Mouse (Mus musculus): ENCODE measurements around the gene Plin3. TPM values are rescaled to one million over a fixed set of nuclear protein-coding genes. Genes with fewer than 3 reads are reported as not detected.
A peak's percentile ranks its signal among the peaks of the same experiment; 100 is the strongest.

Gene Plin3
- polyA plus RNA-seq, 1 experiment from 2014 or later: 103 TPM

GRCm38 (mm10) chr17:56282802-56283201 is 9.9 kb downstream of the Plin3 start:
- H3K27me3 ChIP-seq (ENCODE audit: control insufficient read depth, insufficient read depth, low read length): no peaks in the 10 kb centered on the region
- H3K27ac ChIP-seq (ENCODE audit: low read length): 0 out of 2 replicates have a peak overlapping the region, but pooled peaks have one; percentile 7
- no peak for ATAC-seq (ENCODE audit: insufficient read depth, low FRiP score)
- no peak overlapping the region for H3K4me2 ChIP-seq (ENCODE audit: low read depth, low read length)
- peaks cover 18% of the 10 kb centered on the region for H3K4me1 ChIP-seq (ENCODE audit: control insufficient read depth, insufficient read depth, low read length)
- peaks cover 26% of the 10 kb centered on the region for H3K36me3 ChIP-seq (ENCODE audit: control insufficient read depth, insufficient read depth, low read length)
- H3K4me3 ChIP-seq (replicated peaks; ENCODE audit: low read length): no peak overlapping the region
- 84% methylated on average over 4 of the region's 4 CpGs for WGBS
- no peak overlapping the region for H3K9ac ChIP-seq (ENCODE audit: low read length)
- H3K9me3 ChIP-seq (replicated peaks; ENCODE audit: control insufficient read depth, low read length): no peaks in the 10 kb centered on the region

GRCm38 (mm10) chr17:56281193-56281592 is 11.5 kb downstream of the Plin3 start:
- ATAC-seq (ENCODE audit: insufficient read depth, low FRiP score): no peak
- 87% methylated on average over 12 of the region's 12 CpGs for WGBS

GRCm38 (mm10) chr17:56279481-56280155 is 13.1 kb downstream of the Plin3 start:
- Histone ChIP-seq H3K27ac (ENCODE audit: low read length) (no peak overlapping the region), H3K4me2 (ENCODE audit: low read depth, low read length) (no peak overlapping the region), H3K4me3 (replicated peaks; ENCODE audit: low read length) (no peak overlapping the region), H3K9ac (ENCODE audit: low read length) (no peak overlapping the region), H3K9me3 (replicated peaks; ENCODE audit: control insufficient read depth, low read length) (no peaks in the 10 kb centered on the region), H3K4me1 (ENCODE audit: control insufficient read depth, insufficient read depth, low read length) (peaks cover 15% of the 10 kb centered on the region), H3K27me3 (ENCODE audit: control insufficient read depth, insufficient read depth, low read length) (no peaks in the 10 kb centered on the region), H3K36me3 (ENCODE audit: control insufficient read depth, insufficient read depth, low read length) (peaks cover 14% of the 10 kb centered on the region)
- WGBS: 86% methylated on average over 12 of the region's 12 CpGs
- ATAC-seq (ENCODE audit: insufficient read depth, low FRiP score): no peak

More at GRCm38 (mm10) chr17:56281193-56281592, 11.5 kb downstream of the Plin3 start:
- H3K9me3 ChIP-seq (replicated peaks; ENCODE audit: control insufficient read depth, low read length): no peaks in the 10 kb centered on the region
- H3K4me2 ChIP-seq (ENCODE audit: low read depth, low read length): no peak overlapping the region
- H3K36me3 ChIP-seq (ENCODE audit: control insufficient read depth, insufficient read depth, low read length): peaks cover 26% of the 10 kb centered on the region
- H3K4me3 ChIP-seq (replicated peaks; ENCODE audit: low read length): no peak overlapping the region
- no peak overlapping the region for H3K9ac ChIP-seq (ENCODE audit: low read length)
- no peak overlapping the region for H3K27ac ChIP-seq (ENCODE audit: low read length)
- no peaks in the 10 kb centered on the region for H3K27me3 ChIP-seq (ENCODE audit: control insufficient read depth, insufficient read depth, low read length)
- H3K4me1 ChIP-seq (ENCODE audit: control insufficient read depth, insufficient read depth, low read length): peaks cover 15% of the 10 kb centered on the region

- ATAC-seq (ENCODE audit: insufficient read depth, low FRiP score): no peak
- Histone ChIP-seq H3K36me3 (ENCODE audit: control insufficient read depth, insufficient read depth, low read length) (peaks cover 14% of the 10 kb centered on the region), H3K9me3 (replicated peaks; ENCODE audit: control insufficient read depth, low read length) (no peaks in the 10 kb centered on the region), H3K27me3 (ENCODE audit: control insufficient read depth, insufficient read depth, low read length) (no peaks in the 10 kb centered on the region), H3K4me3 (replicated peaks; ENCODE audit: low read length) (no peak overlapping the region), H3K9ac (ENCODE audit: low read length) (no peak overlapping the region; the same call in 1 of the 2 replicates), H3K4me2 (ENCODE audit: low read depth, low read length) (no peak overlapping the region), H3K4me1 (ENCODE audit: control insufficient read depth, insufficient read depth, low read length) (peaks cover 18% of the 10 kb centered on the region), H3K27ac (ENCODE audit: low read length) (peak overlapping the region; percentile 97; the same call in 1 of the 2 replicates)
- WGBS: 88% methylated on average over 5 of the region's 5 CpGs
These were observed 14.3 kb downstream of the Plin3 start for GRCm38 (mm10) chr17:56278340-56278739.

GRCm38 (mm10) chr17:56277567-56277893 is 15.1 kb downstream of the Plin3 start:
- Histone ChIP-seq H3K36me3 (ENCODE audit: control insufficient read depth, insufficient read depth, low read length) (peaks cover 14% of the 10 kb centered on the region), H3K9ac (ENCODE audit: low read length) (peak overlapping the region; percentile 57; the same call in 1 of the 2 replicates), H3K9me3 (replicated peaks; ENCODE audit: control insufficient read depth, low read length) (no peaks in the 10 kb centered on the region), H3K4me2 (ENCODE audit: low read depth, low read length) (peak overlapping the region; percentile 69), H3K4me1 (ENCODE audit: control insufficient read depth, insufficient read depth, low read length) (peaks cover 25% of the 10 kb centered on the region), H3K4me3 (replicated peaks; ENCODE audit: low read length) (peak overlapping the region; percentile 72; the same call in 1 of the 2 replicates), H3K27me3 (ENCODE audit: control insufficient read depth, insufficient read depth, low read length) (no peaks in the 10 kb centered on the region), H3K27ac (ENCODE audit: low read length) (peak overlapping the region; percentile 97)
- WGBS: 34% methylated on average over 2 of the region's 2 CpGs
- ATAC-seq (ENCODE audit: insufficient read depth, low FRiP score): no peak

GRCm38 (mm10) chr17:56276643-56277566 is 15.8 kb downstream of the Plin3 start, which contains the start of gene Ticam1:
Gene Ticam1, minus strand, starts transcription at chr17:56276786.
- Histone ChIP-seq H3K27ac (ENCODE audit: low read length) (peak within 1 kb of the TSS; percentile 97), H3K27me3 (ENCODE audit: control insufficient read depth, insufficient read depth, low read length) (no peaks in the 10 kb centered on the region), H3K4me1 (ENCODE audit: control insufficient read depth, insufficient read depth, low read length) (peaks cover 27% of the 10 kb centered on the region), H3K36me3 (ENCODE audit: control insufficient read depth, insufficient read depth, low read length) (peaks cover 14% of the 10 kb centered on the region), H3K9ac (ENCODE audit: low read length) (peak within 1 kb of the TSS; percentile 87), H3K9me3 (replicated peaks; ENCODE audit: control insufficient read depth, low read length) (no peaks in the 10 kb centered on the region), H3K4me2 (ENCODE audit: low read depth, low read length) (peak within 1 kb of the TSS; percentile 69), H3K4me3 (replicated peaks; ENCODE audit: low read length) (peak within 1 kb of the TSS; percentile 72)
- ATAC-seq (ENCODE audit: insufficient read depth, low FRiP score): peak; percentile 95
- WGBS: 3% methylated on average over 18 of the region's 21 CpGs

- H3K36me3 ChIP-seq (ENCODE audit: control insufficient read depth, insufficient read depth, low read length): peaks cover 12% of the 10 kb centered on the region
- peak; percentile 22; the same call in 1 of the 2 replicates for ATAC-seq (ENCODE audit: insufficient read depth, low FRiP score)
- 19% methylated on average over 5 of the region's 5 CpGs for WGBS
These were observed 16.7 kb downstream of the Plin3 start for GRCm38 (mm10) chr17:56275842-56276480.

GRCm38 (mm10) chr17:56273986-56274385 is 18.7 kb downstream of the Plin3 start:
- Histone ChIP-seq H3K27ac (ENCODE audit: low read length) (no peak overlapping the region), H3K4me3 (replicated peaks; ENCODE audit: low read length) (no peak overlapping the region), H3K36me3 (ENCODE audit: control insufficient read depth, insufficient read depth, low read length) (peaks cover 8% of the 10 kb centered on the region), H3K4me1 (ENCODE audit: control insufficient read depth, insufficient read depth, low read length) (peaks cover 21% of the 10 kb centered on the region), H3K9me3 (replicated peaks; ENCODE audit: control insufficient read depth, low read length) (no peaks in the 10 kb centered on the region), H3K27me3 (ENCODE audit: control insufficient read depth, insufficient read depth, low read length) (no peaks in the 10 kb centered on the region), H3K4me2 (ENCODE audit: low read depth, low read length) (no peak overlapping the region), H3K9ac (ENCODE audit: low read length) (peak overlapping the region; percentile 40; the same call in 1 of the 2 replicates)
- ATAC-seq (ENCODE audit: insufficient read depth, low FRiP score): no peak
- WGBS: 82% methylated on average over 5 of the region's 5 CpGs

More at GRCm38 (mm10) chr17:56275842-56276480, 16.7 kb downstream of the Plin3 start:
- peak overlapping the region; percentile 72 for H3K4me3 ChIP-seq (replicated peaks; ENCODE audit: low read length)
- peaks cover 26% of the 10 kb centered on the region for H3K4me1 ChIP-seq (ENCODE audit: control insufficient read depth, insufficient read depth, low read length)
- no peaks in the 10 kb centered on the region for H3K9me3 ChIP-seq (replicated peaks; ENCODE audit: control insufficient read depth, low read length)
- peak overlapping the region; percentile 97 for H3K27ac ChIP-seq (ENCODE audit: low read length)
- peak overlapping the region; percentile 69 for H3K4me2 ChIP-seq (ENCODE audit: low read depth, low read length)
- H3K9ac ChIP-seq (ENCODE audit: low read length): peak overlapping the region; percentile 87
- H3K27me3 ChIP-seq (ENCODE audit: control insufficient read depth, insufficient read depth, low read length): no peaks in the 10 kb centered on the region

All from stomach, embryonic 16.5 days (tissue).